Mouse (Mus musculus): ENCODE results near the gene Ccdc121. TPM values are rescaled to one million over a fixed set of nuclear protein-coding genes. Genes with fewer than 3 reads are reported as not detected.

Gene Ccdc121
- polyA plus RNA-seq, 1 experiment from 2014 or later = not detected

Other genes with a start within 250 kb of the Ccdc121 start
- 0.20 and 0.29 TPM in 2 replicates for gene Cnih3, start 158.8 kb downstream of the Ccdc121 start, polyA plus RNA-seq (2015; fragmentation: Nextera tagmentation; extraction: Ambion mirVana)
- gene Dnah14, start 65.1 kb upstream of the Ccdc121 start, polyA plus RNA-seq (2015; fragmentation: Nextera tagmentation; extraction: Ambion mirVana) = 1.2 and 2.1 TPM in 2 replicates

Data from intestine, embryonic 15.5 days (tissue).